Comparison of ENCODE assay signal across 10 mouse cellular contexts in the genomic region with DNA sequence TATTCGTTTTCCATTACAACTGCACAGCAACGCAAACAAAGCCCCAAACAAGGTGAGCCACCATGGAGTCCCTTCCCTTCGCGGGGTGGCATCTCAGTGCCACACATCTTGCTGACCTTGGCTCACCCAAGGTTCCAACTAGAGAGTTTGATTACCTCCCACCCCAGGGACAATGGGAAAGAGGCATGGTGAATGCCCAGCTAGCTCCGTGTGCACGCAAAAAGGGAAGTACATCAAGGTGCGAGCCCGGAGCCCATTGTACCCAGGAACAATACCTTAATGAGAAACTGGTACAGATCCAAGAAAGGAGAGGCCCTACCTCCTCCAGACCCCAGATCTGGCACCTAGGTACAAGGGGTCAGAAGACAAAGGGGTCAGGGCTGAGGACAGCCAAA. TPM values are rescaled to one million over a fixed set of nuclear protein-coding genes. Genes with fewer than 3 reads are reported as not detected.
A peak's percentile ranks its signal among the peaks of the same experiment; 100 is the strongest.
DNase-seq lines count a peak whose midpoint lies in the region; ATAC-seq and TF ChIP-seq lines count a peak whose summit lies in the region.
"Had no signal": no experiment of that assay in that cellular context is flagged by ENCODE, and none has a peak within 500 bp of the region (broad histone marks: within the 10 kb centered on the region; RNA-seq: fewer than 3 reads in every experiment).

No protein-coding gene starts in this region.

- H3K36me3 ChIP-seq in heart, embryonic 12.5 days = no peaks in the 10 kb centered on the region
- no peaks in the 10 kb centered on the region for H3K36me3 ChIP-seq in G1E (replicated peaks)
- no peaks in the 10 kb centered on the region for H3K36me3 ChIP-seq in heart, embryonic 16.5 days (ENCODE audit: control insufficient read depth, insufficient read depth)

- no peak overlapping the region for H3K4me3 ChIP-seq in heart, embryonic 12.5 days
- H3K4me3 ChIP-seq in G1E (ENCODE audit: low read depth, low read length) = peak overlapping the region; percentile 66; the same call in 1 of the 2 replicates
- H3K4me3 ChIP-seq in heart, embryonic 16.5 days (ENCODE audit: low read length) = no peak overlapping the region

- no peak for DNase-seq in heart, postnatal 4 days
- DNase-seq in G1E (ENCODE audit: low spot score) = peak; percentile 29
- DNase-seq in left cerebral cortex, postnatal 25 days (ENCODE audit: low spot score in 2 of 2) = no peak
- DNase-seq in left cerebral cortex, adult 11 months (ENCODE audit: low spot score) = no peak
- DNase-seq in ovary, postnatal 10 days (ENCODE audit: low spot score) = no peak
- DNase-seq: adrenal gland, adult 8-10 months; gastrocnemius, postnatal 25 days had no signal

- WGBS in heart, embryonic 12.5 days = 40% methylated on average over 8 of the region's 8 CpGs
- 47% methylated on average over 8 of the region's 8 CpGs for WGBS in heart, embryonic 16.5 days

- no peaks in the 10 kb centered on the region for H3K9me3 ChIP-seq in heart, embryonic 12.5 days (replicated peaks)
- H3K9me3 ChIP-seq in G1E (replicated peaks) = no peaks in the 10 kb centered on the region
- H3K9me3 ChIP-seq in heart, embryonic 16.5 days (replicated peaks; ENCODE audit: control insufficient read depth, low read length) = no peaks in the 10 kb centered on the region

- H3K4me1 ChIP-seq in heart, embryonic 12.5 days (replicated peaks) = peaks cover 77% of the 10 kb centered on the region
- H3K4me1 ChIP-seq in G1E (ENCODE audit: insufficient read depth, low read depth, low read length) = peaks cover 48% of the 10 kb centered on the region
- H3K4me1 ChIP-seq in heart, embryonic 16.5 days (ENCODE audit: control insufficient read depth, insufficient read depth, low read length) = peaks cover 50% of the 10 kb centered on the region

- peak overlapping the region; percentile 36; the same call in 1 of the 2 replicates for H3K9ac ChIP-seq in heart, embryonic 12.5 days
- no peak overlapping the region; the same call in 1 of the 2 replicates for H3K9ac ChIP-seq in heart, embryonic 16.5 days (ENCODE audit: low read length)

- H3K27me3 ChIP-seq in heart, embryonic 12.5 days (replicated peaks) = no peaks in the 10 kb centered on the region
- H3K27me3 ChIP-seq in G1E (ENCODE audit: insufficient read depth, low read length) = peaks cover 54% of the 10 kb centered on the region
- no peaks in the 10 kb centered on the region for H3K27me3 ChIP-seq in heart, embryonic 16.5 days (ENCODE audit: control insufficient read depth, insufficient read depth, low read length)

- peak overlapping the region; percentile 40 for H3K4me2 ChIP-seq in heart, embryonic 12.5 days
- H3K4me2 ChIP-seq in heart, embryonic 16.5 days (ENCODE audit: low read depth, low read length) = peak overlapping the region; percentile 13; the same call in 1 of the 2 replicates

- no peak for TF ChIP-seq CTCF in G1E (IDR thresholded peaks at IDR 0.05; ENCODE audit: low read depth, low read length)

- no peak for ATAC-seq in heart, embryonic 12.5 days (ENCODE audit: insufficient number of reproducible peaks, low FRiP score)
- no peak for ATAC-seq in G1E (ENCODE audit: extremely low read depth, insufficient number of reproducible peaks, low FRiP score, poor library complexity, severe bottlenecking)
- ATAC-seq in heart, embryonic 16.5 days (replicated peaks; ENCODE audit: extremely low read depth, insufficient read depth, low FRiP score) = no peak
- peak; percentile 42; the same call in 1 of the 2 replicates for ATAC-seq in megakaryocyte progenitor cell, adult 5-6 weeks (replicated peaks; ENCODE audit: poor library complexity)

- peak overlapping the region; percentile 8; the same call in 1 of the 2 replicates for H3K27ac ChIP-seq in heart, embryonic 12.5 days (ENCODE audit: poor library complexity, severe bottlenecking)
- H3K27ac ChIP-seq in heart, embryonic 16.5 days (ENCODE audit: low read length) = peak overlapping the region; percentile 3; the same call in 1 of the 2 replicates

- intact Hi-C loops in left cerebral cortex, postnatal 25 days (cut with DNase I) = no loop called here

RNA-seq across cellular contexts. Expression of a gene that starts 12.1 kb away (rescaled TPM):
- polyA plus RNA-seq in heart, embryonic 12.5 days (2016; fragmentation: Nextera tagmentation; extraction: Ambion mirVana) = 414 and 424 TPM in 2 replicates
- total RNA-seq in heart, postnatal 4 days (2021) = 1,000 to 10,000 TPM; 5,023 to 5,799 TPM
- total RNA-seq in G1E (2014; fragmentation: Nextera tagmentation) (61.6 and 74.4 TPM in 2 replicates), G1E (2017) (62.6 and 73.6 TPM in 2 replicates)
- 39.8 and 47.5 TPM in 2 replicates for polyA plus RNA-seq in G1E (2012)
- polyA plus RNA-seq in heart, embryonic 16.5 days (2015; fragmentation: Nextera tagmentation; extraction: Ambion mirVana) = 306 and 316 TPM in 2 replicates
- 72.8 and 78.3 TPM in 2 replicates for total RNA-seq in megakaryocyte progenitor cell, adult 5-6 weeks (2015)
- 98.4 and 99.1 TPM in 2 replicates for total RNA-seq in megakaryocyte progenitor cell, adult 5-6 weeks (2017)
- total RNA-seq in left cerebral cortex, postnatal 25 days (2021) = 100 to 1,000 TPM; 748 to 749 TPM

Comparison
In these comparisons a context has a peak if more than half of its experiments do, and no peak if none do; other contexts are left out.
1. RNA of a gene that starts 12.1 kb away (total RNA-seq): 5,023 to 5,799 TPM in heart, postnatal 4 days and 748 to 749 TPM in left cerebral cortex, postnatal 25 days; 72.8 to 99.1 TPM in megakaryocyte progenitor cell, adult 5-6 weeks and 61.6 to 74.4 TPM in G1E; every median in the first group is over 4 times any median in the second.